Mouse (Mus musculus) megakaryocyte, adult 5-6 weeks (primary cell): ENCODE results near the gene Rprd1b. TPM values are rescaled to one million over a fixed set of nuclear protein-coding genes. Genes with fewer than 3 reads are reported as not detected.
"Not testable (repeated sequence)": the region's sequence is repeated elsewhere in the genome, so short reads cannot be mapped to it uniquely, and the experiment has no call there.

Experiments used
- ATAC-seq: 2 replicates; pipeline ENCODE4 v1.8.0; 2016; ENCODE audit warnings: mild to moderate bottlenecking, inconsistent platforms; ENCODE audit not compliant: poor library complexity, severe bottlenecking
- total RNA-seq, 2 experiments: library from RNA; stranded (forward) in 1 of 2; stranded (reverse) in 1 of 2; fragments of 153-499, 151-499 nt in 1 of 2; fragments of 221-1000, 200-1000 nt in 1 of 2; gene quantifications; 2 replicates each; pipeline versions ENCODE4 v1.2.3 to v1.2.4; 2015 to 2017

Rprd1b gene
- total RNA-seq, 2 experiments from 2014 or later = 21.7 to 26.9 TPM

DNA sequence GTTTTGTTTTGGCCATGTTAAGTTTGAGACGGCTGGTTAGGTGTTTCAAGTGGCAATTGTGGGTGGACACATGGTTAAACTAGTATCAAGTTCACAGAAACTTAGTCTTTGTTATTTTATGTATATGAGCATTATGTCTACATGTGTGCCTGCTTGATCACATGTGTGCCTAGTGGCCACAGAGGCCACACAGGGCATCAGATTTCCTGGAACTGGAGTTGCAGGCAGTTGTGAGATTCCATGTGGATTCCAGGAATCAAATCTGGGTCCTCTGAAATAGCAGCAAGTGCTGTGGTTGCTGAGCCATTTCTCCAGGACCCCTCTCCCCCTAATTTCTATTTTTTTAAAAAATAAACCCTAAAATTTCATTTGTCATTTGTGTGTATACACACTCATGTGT, 11.4 kb downstream of the Rprd1b start:
- ATAC-seq = no peak

GRCm38 (mm10) chr2:158040396-158040795, 12.1 kb downstream of the Rprd1b start:
- no peak for ATAC-seq

DNA sequence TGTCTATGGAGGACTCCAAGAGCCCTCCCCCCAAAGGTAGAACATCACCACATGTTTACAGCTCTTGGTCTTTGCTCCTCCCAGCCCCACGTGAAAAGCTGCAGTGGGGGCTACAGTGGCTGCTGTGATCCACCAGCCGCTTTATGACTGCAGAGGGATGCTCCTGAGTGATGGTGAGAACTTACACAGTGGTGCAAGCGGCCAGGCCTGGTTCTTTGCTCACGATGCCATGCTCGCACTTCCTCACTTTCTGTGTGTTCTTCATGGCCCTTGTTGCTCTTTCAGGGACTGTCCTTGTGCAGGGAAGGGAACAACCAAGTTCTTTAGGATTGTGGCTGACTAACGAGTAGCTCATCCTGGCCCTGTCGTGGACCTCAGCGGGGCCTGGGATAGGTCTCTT, 15.2 kb downstream of the Rprd1b start:
- ATAC-seq = no peak

GRCm38 (mm10) chr2:158046186-158046585, 17.9 kb downstream of the Rprd1b start:
- ATAC-seq = peak; percentile 52

DNA sequence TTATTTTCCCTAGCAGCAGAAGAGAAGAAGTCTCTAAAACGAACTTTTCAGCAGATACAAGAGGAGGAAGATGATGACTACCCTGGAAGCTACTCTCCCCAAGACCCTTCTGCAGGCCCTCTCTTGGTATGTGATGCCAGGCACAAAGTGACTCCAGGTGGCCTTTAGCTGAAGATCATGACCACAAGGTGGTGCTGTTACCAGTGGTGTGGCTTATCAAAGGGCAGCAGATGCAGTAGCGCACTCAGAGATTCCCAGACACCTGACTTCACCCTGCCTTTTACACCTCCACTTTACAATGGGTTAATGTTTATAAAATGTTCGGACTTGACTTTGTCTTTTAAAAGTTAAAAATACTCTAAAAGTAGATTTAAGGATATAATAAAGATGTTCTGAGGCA, 19.6 kb downstream of the Rprd1b start:
- peak; percentile 86 for ATAC-seq

DNA sequence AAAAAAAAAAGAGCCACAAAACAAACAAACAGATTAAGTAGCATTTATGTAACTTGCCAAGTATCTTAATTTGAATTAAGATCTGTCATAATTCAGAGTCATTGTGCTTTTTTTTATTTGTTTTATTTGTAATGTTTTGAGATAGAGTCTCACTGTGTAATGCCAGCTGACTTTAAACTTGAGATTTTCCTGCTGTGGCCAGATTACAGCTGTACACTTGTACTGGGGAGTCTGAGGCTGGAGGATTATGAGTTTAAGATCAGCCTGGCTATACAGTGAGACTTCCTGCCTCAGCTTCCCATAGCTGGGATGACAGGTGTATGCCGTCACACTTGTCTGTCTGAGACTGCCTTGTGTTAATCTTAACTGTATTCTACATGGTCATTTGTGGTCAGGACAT, 20.4 kb downstream of the Rprd1b start:
- no peak for ATAC-seq

- ATAC-seq = no peak
Measured at GRCm38 (mm10) chr2:158050116-158050515, 21.8 kb downstream of the Rprd1b start.

GRCm38 (mm10) chr2:158054596-158054995, 26.3 kb downstream of the Rprd1b start:
- no peak for ATAC-seq

DNA sequence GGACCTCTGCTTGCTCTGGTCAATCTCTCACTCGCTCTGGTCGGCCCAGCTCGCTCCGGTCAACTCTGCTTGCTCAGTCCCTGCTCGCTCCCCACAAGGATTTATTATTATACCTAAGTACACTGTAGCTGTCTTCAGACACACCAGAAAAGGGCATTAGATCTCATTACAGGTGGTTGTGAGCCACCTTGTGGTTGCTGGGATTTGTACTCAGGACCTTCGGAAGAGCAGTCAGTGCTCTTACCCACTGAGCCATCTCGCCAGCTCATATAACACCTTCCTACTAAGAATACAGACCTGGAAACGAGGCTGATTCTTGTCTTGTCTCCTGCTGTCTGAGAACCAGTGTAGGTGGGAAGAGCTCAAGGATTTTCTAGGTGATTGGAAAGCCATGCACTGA, 27.1 kb downstream of the Rprd1b start:
- ATAC-seq = not testable (repeated sequence)

DNA sequence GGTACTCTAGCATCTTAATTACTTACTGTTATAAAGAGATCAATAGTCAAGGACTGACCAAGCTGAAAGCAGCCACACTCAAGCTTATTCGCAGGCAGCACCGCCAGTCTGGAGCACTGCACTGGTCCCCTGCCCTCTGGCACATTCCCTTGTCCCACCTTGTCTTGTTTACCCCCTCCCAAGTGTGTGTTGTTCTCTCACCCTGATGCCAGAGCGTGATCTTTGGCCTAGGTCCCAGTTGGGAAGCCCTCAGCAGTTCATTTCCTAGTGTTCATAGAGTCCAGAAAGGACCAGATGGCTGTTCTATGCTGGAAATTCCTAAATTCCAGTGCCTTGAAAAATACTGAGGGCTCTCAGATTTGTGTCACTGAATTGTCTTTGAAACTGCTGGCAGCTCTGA, 28.7 kb downstream of the Rprd1b start:
- no peak for ATAC-seq

DNA sequence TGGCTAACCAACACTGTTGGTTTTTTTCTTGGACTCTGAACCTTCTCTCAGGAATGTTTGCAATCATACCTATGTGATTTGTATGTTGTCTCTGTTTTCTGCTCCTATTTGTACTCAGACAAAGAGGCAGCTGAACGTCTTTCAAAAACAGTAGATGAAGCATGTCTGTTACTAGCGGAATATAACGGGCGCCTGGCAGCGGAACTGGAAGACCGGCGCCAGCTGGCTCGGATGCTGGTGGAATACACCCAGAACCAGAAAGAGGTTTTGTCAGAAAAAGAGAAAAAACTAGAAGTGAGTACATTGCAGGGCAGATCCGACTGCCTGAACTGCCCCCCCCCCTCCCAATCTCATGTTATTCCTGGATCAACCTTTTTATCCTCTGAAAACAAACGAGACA, 30.2 kb downstream of the Rprd1b start:
- no peak for ATAC-seq

GRCm38 (mm10) chr2:158059666-158060105, 31.4 kb downstream of the Rprd1b start:
- ATAC-seq = no peak

DNA sequence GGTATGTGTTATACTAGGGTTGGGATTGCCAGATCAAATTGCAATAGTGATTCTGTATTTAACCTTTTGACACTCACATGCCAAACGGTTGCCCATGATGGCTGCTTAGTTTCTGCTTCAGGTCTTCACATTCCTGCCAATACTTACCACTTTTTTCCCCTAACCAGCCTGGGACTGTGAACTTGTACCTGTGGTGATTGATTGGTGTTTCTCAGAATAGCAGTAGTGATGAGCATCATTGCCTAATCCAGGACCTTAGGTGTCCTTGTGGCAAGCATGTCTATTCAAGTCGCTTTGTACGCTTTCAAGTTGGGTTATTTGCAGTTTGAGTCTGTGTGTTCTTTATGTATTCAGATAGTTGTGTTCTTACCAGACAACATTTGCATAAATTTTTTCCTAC, 34.7 kb downstream of the Rprd1b start:
- no peak for ATAC-seq

GRCm38 (mm10) chr2:158064571-158065048, 36.3 kb downstream of the Rprd1b start:
- ATAC-seq = no peak; the same call in 1 of the 2 replicates

- no peak for ATAC-seq
Measured at GRCm38 (mm10) chr2:158065064-158065463, 36.8 kb downstream of the Rprd1b start.

GRCm38 (mm10) chr2:158066456-158066855, 38.2 kb downstream of the Rprd1b start:
- no peak for ATAC-seq

DNA sequence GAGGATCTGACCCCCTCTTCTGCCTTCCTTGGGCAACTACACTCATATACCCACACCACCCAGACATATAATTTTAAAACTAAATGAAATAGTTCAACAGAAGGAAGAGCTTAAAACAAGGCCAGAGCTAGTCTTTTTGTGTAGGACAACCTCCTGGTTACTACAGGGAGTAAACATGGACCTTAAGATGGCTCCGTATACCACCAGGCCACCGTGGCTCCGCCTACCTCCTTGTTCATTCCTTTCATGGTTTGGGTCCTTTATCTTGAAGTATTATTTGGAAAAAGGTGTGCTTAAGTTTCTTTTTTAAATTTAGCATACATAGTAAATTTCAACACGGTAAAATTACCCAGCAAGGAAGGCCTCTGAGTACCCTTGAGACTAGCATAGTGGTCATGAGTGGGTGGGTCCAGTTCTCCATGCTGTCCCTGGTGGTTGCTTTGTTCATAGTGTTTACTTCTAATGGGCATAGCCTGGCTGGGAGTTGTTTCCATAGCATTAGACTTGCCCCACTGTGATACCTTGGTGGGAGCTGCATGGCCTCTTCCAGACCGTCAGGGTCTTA, 39.0 kb downstream of the Rprd1b start:
- no peak for ATAC-seq

DNA sequence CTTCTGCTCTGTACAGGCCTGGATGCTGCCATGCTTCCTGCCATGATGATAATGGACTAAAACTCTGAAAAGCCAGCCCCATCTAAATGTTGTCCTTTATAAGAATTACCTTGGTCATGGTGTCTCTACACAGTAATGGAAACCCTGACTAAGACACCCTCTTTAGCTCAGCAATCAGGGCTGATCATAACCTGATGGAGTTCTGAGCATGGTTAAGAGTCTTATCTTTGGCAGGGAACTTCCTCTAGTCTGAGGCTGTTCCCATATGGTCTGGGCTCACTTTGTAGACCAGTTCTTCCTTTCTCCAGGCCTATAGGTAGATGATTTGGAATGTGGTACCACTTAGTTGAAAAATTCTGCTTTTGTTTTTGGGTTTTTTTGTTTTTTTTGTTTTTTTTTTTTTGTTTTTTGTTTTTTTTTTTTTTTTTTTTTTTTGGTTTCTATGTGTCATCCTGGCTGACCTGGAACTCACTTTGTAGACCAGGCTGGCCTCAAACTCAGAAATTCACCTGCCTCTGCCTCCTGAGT, 40.2 kb downstream of the Rprd1b start:
- ATAC-seq = no peak

- ATAC-seq = no peak
Measured at GRCm38 (mm10) chr2:158070885-158071632, 42.8 kb downstream of the Rprd1b start.

GRCm38 (mm10) chr2:158071633-158071995, 43.3 kb downstream of the Rprd1b start:
- ATAC-seq = no peak

DNA sequence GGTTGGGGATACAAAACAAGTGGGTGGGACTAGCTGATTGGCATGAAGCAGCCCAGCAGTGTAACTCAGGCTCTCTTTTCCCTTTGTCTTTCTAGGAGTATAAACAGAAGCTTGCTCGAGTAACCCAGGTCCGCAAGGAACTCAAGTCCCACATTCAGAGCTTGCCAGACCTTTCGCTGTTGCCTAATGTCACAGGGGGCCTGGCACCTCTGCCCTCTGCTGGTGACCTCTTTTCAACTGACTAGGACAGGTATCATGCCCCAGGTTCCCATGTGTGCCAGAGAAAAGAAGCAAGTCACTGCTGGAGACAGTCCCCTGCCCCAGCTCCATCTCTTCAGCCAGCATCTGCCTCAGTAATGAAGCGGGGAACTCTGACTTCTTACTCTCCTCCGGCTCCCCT, 46.5 kb downstream of the Rprd1b start:
- ATAC-seq = no peak

DNA sequence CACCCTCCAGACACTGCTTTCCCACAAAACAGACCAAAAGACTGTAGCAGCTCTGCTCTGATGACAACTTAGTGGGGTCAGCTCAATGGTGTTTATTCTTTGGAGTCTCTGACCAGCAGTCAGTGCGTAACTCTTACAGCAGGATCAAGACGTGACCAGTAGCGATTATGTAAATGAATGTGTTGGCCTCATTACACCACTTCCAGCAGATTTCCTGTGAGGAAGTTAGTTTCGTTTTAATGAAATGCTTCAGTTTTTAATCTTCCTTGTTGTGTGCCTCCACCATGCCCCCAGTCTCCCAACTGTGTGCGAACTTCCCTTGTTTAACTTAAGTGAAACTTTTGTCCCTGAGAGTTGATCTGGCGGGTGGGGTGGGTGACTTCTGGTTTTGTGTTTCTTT, 48.4 kb downstream of the Rprd1b start:
- ATAC-seq = peak; percentile 61
